8 mouse cellular contexts compared by ENCODE assay signal in genomic region chr7:116033371-116034241, GRCm38 (mm10). TPM values are rescaled to one million over a fixed set of nuclear protein-coding genes. Genes with fewer than 3 reads are reported as not detected.
DNase-seq lines count a peak whose midpoint lies in the region; ATAC-seq and TF ChIP-seq lines count a peak whose summit lies in the region.

No protein-coding gene starts in this region.

- TF ChIP-seq EP300 in ES-Bruce4 (IDR thresholded peaks at IDR 0.05; ENCODE audit: insufficient read depth, low read depth, low read length) = no peak
- TF ChIP-seq EP300 in lung, postnatal 0 days (IDR thresholded peaks at IDR 0.05) = no peak

- TF ChIP-seq CTCF in ES-Bruce4 (IDR thresholded peaks at IDR 0.05; ENCODE audit: low read depth, low read length) = no peak
- TF ChIP-seq CTCF in bone marrow macrophage, adult 2 months (IDR thresholded peaks at IDR 0.05; ENCODE audit: low read depth, low read length) = no peak
- TF ChIP-seq CTCF in lung, postnatal 0 days (IDR thresholded peaks at IDR 0.05) = peak; percentile 19; the same call in 1 of the 2 replicates

- WGBS in forebrain, embryonic 14.5 days = 1% methylated on average over 53 of the region's 54 CpGs
- WGBS in lung, postnatal 0 days = under 1% methylated on average over 53 of the region's 54 CpGs

- TF ChIP-seq POLR2A in ES-Bruce4 (IDR thresholded peaks at IDR 0.05; ENCODE audit: insufficient read depth, low read length) = no peak
- TF ChIP-seq POLR2A in bone marrow macrophage, adult 2 months (IDR thresholded peaks at IDR 0.05; ENCODE audit: borderline replicate concordance, low read depth, low read length) = no peak

- H3K4me1 ChIP-seq in ES-Bruce4 (ENCODE audit: control insufficient read depth, insufficient read depth, low read length) = no peaks in the 10 kb centered on the region
- H3K4me1 ChIP-seq in bone marrow macrophage, adult 2 months (ENCODE audit: control insufficient read depth, insufficient read depth, low read length) = no peaks in the 10 kb centered on the region
- peaks cover 30% of the 10 kb centered on the region for H3K4me1 ChIP-seq in forebrain, embryonic 14.5 days (ENCODE audit: control insufficient read depth, insufficient read depth, low read length)
- peaks cover 11% of the 10 kb centered on the region; the same call in 1 of the 2 replicates for H3K4me1 ChIP-seq in lung, postnatal 0 days (ENCODE audit: insufficient read depth, low read depth, low read length)

- H3K9ac ChIP-seq in ES-Bruce4 (ENCODE audit: low read depth, poor library complexity, severe bottlenecking) = peak overlapping the region; percentile 48
- peak overlapping the region; percentile 76 for H3K9ac ChIP-seq in forebrain, embryonic 14.5 days (ENCODE audit: low read length)
- H3K9ac ChIP-seq in lung, postnatal 0 days (replicated peaks; ENCODE audit: low read depth) = peak overlapping the region; percentile 13; the same call in 1 of the 2 replicates

- no peaks in the 10 kb centered on the region for H3K36me3 ChIP-seq in ES-Bruce4 (ENCODE audit: control insufficient read depth, insufficient read depth, low read length, poor library complexity, severe bottlenecking)
- no peaks in the 10 kb centered on the region for H3K36me3 ChIP-seq in forebrain, embryonic 14.5 days (ENCODE audit: control insufficient read depth, insufficient read depth, low read length)
- no peaks in the 10 kb centered on the region for H3K36me3 ChIP-seq in lung, postnatal 0 days (ENCODE audit: insufficient read depth, low read length)

- ATAC-seq in forebrain, embryonic 14.5 days = peak; percentile 47
- ATAC-seq in lung, postnatal 0 days = peak; percentile 66

- intact Hi-C loops in heart, postnatal 10 days (cut with DNase I) = loop anchor here (2.0 to 10.0 kb wide), 7 partner anchors 211 to 1161 kb away; no protein-coding TSS in a partner anchor

- peak; percentile 66 for DNase-seq in forebrain, embryonic 14.5 days (ENCODE audit: low spot score)
- DNase-seq in heart, postnatal 10 days = peak; percentile 81 to 82
- DNase-seq in kidney, postnatal 14 days = peak; percentile 71
- DNase-seq in lung, postnatal 0 days (ENCODE audit: low spot score) = peak; percentile 78
- DNase-seq in right cerebral cortex, postnatal 25 days = peak; percentile 51
- no peak for DNase-seq in natural killer cell, adult 2 months (ENCODE audit: low spot score in 2 of 2)

- H3K27me3 ChIP-seq in ES-Bruce4 (ENCODE audit: control insufficient read depth, insufficient read depth, low read length, poor library complexity, severe bottlenecking) = peaks cover 46% of the 10 kb centered on the region
- H3K27me3 ChIP-seq in forebrain, embryonic 14.5 days (replicated peaks; ENCODE audit: control insufficient read depth, insufficient read depth, low read length) = peaks cover 15% of the 10 kb centered on the region
- H3K27me3 ChIP-seq in lung, postnatal 0 days (replicated peaks; ENCODE audit: insufficient read depth, low read length) = peaks cover 20% of the 10 kb centered on the region

- H3K9me3 ChIP-seq in ES-Bruce4 (replicated peaks; ENCODE audit: control insufficient read depth, insufficient read depth, low read length, poor library complexity, severe bottlenecking) = no peaks in the 10 kb centered on the region
- no peaks in the 10 kb centered on the region for H3K9me3 ChIP-seq in forebrain, embryonic 14.5 days (replicated peaks; ENCODE audit: control insufficient read depth, low read length)
- H3K9me3 ChIP-seq in lung, postnatal 0 days (ENCODE audit: low read length) = no peaks in the 10 kb centered on the region

- no peak overlapping the region for H3K27ac ChIP-seq in ES-Bruce4 (ENCODE audit: insufficient read depth, low read length)
- H3K27ac ChIP-seq in bone marrow macrophage, adult 2 months (ENCODE audit: insufficient read depth, low read depth, low read length) = no peak overlapping the region
- peak overlapping the region; percentile 90 for H3K27ac ChIP-seq in forebrain, embryonic 14.5 days (ENCODE audit: low read depth, low read length)
- H3K27ac ChIP-seq in lung, postnatal 0 days (ENCODE audit: low read length) = no peak overlapping the region; the same call in 1 of the 2 replicates

- peak overlapping the region; percentile 100 for H3K4me2 ChIP-seq in forebrain, embryonic 14.5 days (ENCODE audit: low read length)
- H3K4me2 ChIP-seq in lung, postnatal 0 days (replicated peaks; ENCODE audit: low read depth, low read length) = peak overlapping the region; percentile 94

- peak overlapping the region; percentile 43 for H3K4me3 ChIP-seq in ES-Bruce4 (ENCODE audit: low read depth, low read length)
- H3K4me3 ChIP-seq in bone marrow macrophage, adult 2 months (ENCODE audit: insufficient read depth, low read length) = peak overlapping the region; percentile 26
- peak overlapping the region; percentile 55 for H3K4me3 ChIP-seq in forebrain, embryonic 14.5 days (ENCODE audit: low read depth, low read length)
- peak overlapping the region; percentile 47 for H3K4me3 ChIP-seq in lung, postnatal 0 days (ENCODE audit: low read depth, low read length)

RNA-seq across cellular contexts. Expression of gene Sox6, which starts 5.0 kb away (rescaled TPM):
- polyA plus RNA-seq in ES-Bruce4 (2011; ENCODE audit: insufficient read depth, insufficient read length, low read depth, missing spikeins) = 0.88 and 1.4 TPM in 2 replicates
- not detected in 2 replicates for polyA plus RNA-seq in bone marrow macrophage, adult 2 months (2012; ENCODE audit: insufficient read depth, insufficient read length, missing spikeins)
- 78.4 and 84.9 TPM in 2 replicates for polyA plus RNA-seq in forebrain, embryonic 14.5 days (2014; fragmentation: Nextera tagmentation; extraction: Ambion mirVana)
- 10 to 100 TPM; 22.9 to 30.3 TPM for total RNA-seq in heart, postnatal 10 days (2021)
- 6.8 and 9.4 TPM in 2 replicates for polyA plus RNA-seq in lung, postnatal 0 days (2015; fragmentation: Nextera tagmentation; extraction: Ambion mirVana)

RNA-seq across cellular contexts. Expression of gene 1110004F10Rik, which starts 5.6 kb away (rescaled TPM):
- 119 and 144 TPM in 2 replicates for polyA plus RNA-seq in ES-Bruce4 (2011; ENCODE audit: insufficient read depth, insufficient read length, low read depth, missing spikeins)
- 94.7 and 122 TPM in 2 replicates for polyA plus RNA-seq in bone marrow macrophage, adult 2 months (2012; ENCODE audit: insufficient read depth, insufficient read length, missing spikeins)
- polyA plus RNA-seq in forebrain, embryonic 14.5 days (2014; fragmentation: Nextera tagmentation; extraction: Ambion mirVana) = 425 and 434 TPM in 2 replicates
- total RNA-seq in heart, postnatal 10 days (2021) = 10 to 100 TPM; 65.9 to 73.8 TPM
- 149 and 158 TPM in 2 replicates for polyA plus RNA-seq in lung, postnatal 0 days (2015; fragmentation: Nextera tagmentation; extraction: Ambion mirVana)

RNA-seq across cellular contexts. Expression of gene Gm4353, which starts 50.8 kb away (rescaled TPM):
- 2.1 TPM in 1 of 2 replicates, not detected in the other for polyA plus RNA-seq in ES-Bruce4 (2011; ENCODE audit: insufficient read depth, insufficient read length, low read depth, missing spikeins)
- not detected in 2 replicates for polyA plus RNA-seq in bone marrow macrophage, adult 2 months (2012; ENCODE audit: insufficient read depth, insufficient read length, missing spikeins)
- 0.96 and 1.4 TPM in 2 replicates for polyA plus RNA-seq in forebrain, embryonic 14.5 days (2014; fragmentation: Nextera tagmentation; extraction: Ambion mirVana)
- 1 to 10 TPM in 1 of 2 experiments, under 1 TPM in 1; 0.74 to 2.1 TPM for total RNA-seq in heart, postnatal 10 days (2021)
- 0.10 and 0.85 TPM in 2 replicates for polyA plus RNA-seq in lung, postnatal 0 days (2015; fragmentation: Nextera tagmentation; extraction: Ambion mirVana)

Comparison
In these comparisons a context has a peak if more than half of its experiments do, and no peak if none do; other contexts are left out.
1. H3K9ac ChIP-seq: peak in every context shown above with its lines; median percentile 76 in forebrain, embryonic 14.5 days; 48 in ES-Bruce4; 13 in lung, postnatal 0 days.
2. DNase-seq: peak in forebrain, embryonic 14.5 days (single experiment), heart, postnatal 10 days (2 of 2), kidney, postnatal 14 days (single experiment), lung, postnatal 0 days (single experiment) and right cerebral cortex, postnatal 25 days (single experiment); none in natural killer cell, adult 2 months (0 of 2).
3. Peak in every context shown above with its lines, with median percentiles within 50 percentile points of each other: H3K4me3 ChIP-seq.